Mouse (Mus musculus) cerebellum, postnatal 25 days (tissue): ENCODE results near the gene Gorab.

Experiments
- DNase-seq, 2 experiments: peaks; one replicate each; pipeline ENCODE4 v3.0.0; 2021; ENCODE audit warnings: mixed read lengths in 2 of 2

Gene Gorab

DNA sequence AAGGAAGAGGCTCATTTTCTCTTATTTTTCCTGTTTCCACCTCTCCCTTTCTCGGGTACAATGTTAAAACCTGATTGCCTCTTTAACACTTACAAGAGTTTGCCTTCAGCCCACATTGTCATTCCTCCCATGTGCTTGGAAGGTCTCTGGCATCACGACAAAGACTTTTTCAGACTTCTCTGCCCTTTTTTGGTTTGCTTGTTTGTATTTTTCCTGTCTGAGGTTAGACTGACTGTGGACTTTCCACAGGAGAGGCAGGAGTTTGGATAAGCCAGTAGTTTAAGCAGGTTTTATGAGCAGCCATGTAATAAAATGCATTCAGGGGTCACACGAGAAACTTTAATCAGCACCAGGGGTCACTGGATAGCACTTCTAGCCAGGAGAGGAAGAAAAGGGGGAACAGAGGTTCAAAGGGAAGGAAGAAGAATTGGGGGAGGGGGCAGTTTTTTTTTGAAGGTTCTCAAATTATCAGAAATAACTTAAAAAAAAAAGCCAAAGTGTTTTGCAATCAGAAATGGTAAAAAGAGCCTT, 47.8 kb downstream of the Gorab start:
- DNase-seq = no peak

DNA sequence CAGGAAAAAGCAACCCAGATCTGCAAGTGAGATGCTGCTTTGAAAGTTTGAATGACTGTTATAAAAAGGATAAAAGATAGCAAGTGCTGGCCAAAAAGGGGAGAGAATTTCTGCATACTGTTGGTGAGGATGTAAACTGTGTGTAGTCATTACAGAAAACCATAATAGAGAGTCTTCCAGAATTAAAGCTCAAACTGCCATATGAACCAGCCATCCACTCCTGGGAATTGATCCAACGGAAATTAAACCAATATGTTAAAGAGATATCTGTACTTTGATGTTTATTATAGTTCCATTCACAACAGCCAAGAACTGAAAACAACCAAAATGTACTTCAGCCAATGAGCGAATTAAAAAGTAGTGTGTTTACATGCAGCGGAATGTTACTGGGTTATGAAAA, 52.5 kb downstream of the Gorab start:
- DNase-seq = no peak

- no peak for DNase-seq
Measured at GRCm38 (mm10) chr1:163345541-163345940, 57.9 kb downstream of the Gorab start.

GRCm38 (mm10) chr1:163344931-163345330, 58.5 kb downstream of the Gorab start:
- peak in 1 of 2 experiments; percentile 5 for DNase-seq

DNA sequence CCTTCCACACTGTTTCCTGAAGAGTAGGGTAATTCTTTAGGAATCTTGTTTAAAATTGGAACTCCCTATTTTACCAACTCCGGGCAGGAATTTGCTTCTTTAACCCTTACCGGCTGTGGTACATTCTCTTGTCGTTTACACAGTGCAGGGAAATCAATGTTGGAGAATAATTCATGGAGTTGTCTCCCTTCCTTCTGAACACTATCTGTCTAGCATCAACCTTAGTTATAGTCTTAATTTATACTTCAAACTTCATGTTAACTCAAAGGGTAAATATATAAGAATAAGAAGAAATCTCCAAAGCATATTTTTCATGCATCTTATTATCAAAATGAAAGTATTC, 64.3 kb downstream of the Gorab start:
- DNase-seq = no peak

GRCm38 (mm10) chr1:163338525-163339218, 64.8 kb downstream of the Gorab start:
- DNase-seq = peak in 1 of 2 experiments; percentile 25

- no peak for DNase-seq
Measured at GRCm38 (mm10) chr1:163337821-163338220, 65.6 kb downstream of the Gorab start.
